12 mouse cellular contexts compared by ENCODE assay signal in genomic region chr3:21987455-21988009, GRCm38 (mm10).
DNase-seq lines count a peak whose midpoint lies in the region; ATAC-seq and TF ChIP-seq lines count a peak whose summit lies in the region.
"Had no signal": no experiment of that assay in that cellular context is flagged by ENCODE, and none has a peak within 500 bp of the region (broad histone marks: within the 10 kb centered on the region; RNA-seq: fewer than 3 reads in every experiment).

No protein-coding gene starts in this region.

- H3K4me1 ChIP-seq in brown adipose tissue, adult 24 weeks (ENCODE audit: control insufficient read depth, insufficient read depth, insufficient read length, low read length): peaks cover 15% of the 10 kb centered on the region; the same call in 1 of the 2 replicates
- no peaks in the 10 kb centered on the region for H3K4me1 ChIP-seq in hindbrain, embryonic 14.5 days (replicated peaks; ENCODE audit: control insufficient read depth, insufficient read depth, low read length)
- no peaks in the 10 kb centered on the region for H3K4me1 ChIP-seq in midbrain, postnatal 0 days (ENCODE audit: insufficient read depth, low read length)
- H3K4me1 ChIP-seq: limb, embryonic 15.5 days had no signal

- ATAC-seq in megakaryocyte, adult 5-6 weeks (ENCODE audit: poor library complexity, severe bottlenecking): peak; percentile 49
- ATAC-seq in hindbrain, embryonic 14.5 days (ENCODE audit: low FRiP score): no peak
- ATAC-seq in midbrain, postnatal 0 days (ENCODE audit: low FRiP score): no peak

- H3K4me2 ChIP-seq in hindbrain, embryonic 14.5 days (replicated peaks): no peak overlapping the region
- H3K4me2 ChIP-seq in midbrain, postnatal 0 days (ENCODE audit: low read depth, low read length, poor library complexity, severe bottlenecking): no peak overlapping the region
- H3K4me2 ChIP-seq: limb, embryonic 15.5 days had no signal

- 95% methylated on average over 5 of the region's 5 CpGs for WGBS in hindbrain, embryonic 14.5 days
- 89% methylated on average over 5 of the region's 5 CpGs for WGBS in midbrain, postnatal 0 days

- DNase-seq in 3134 (ENCODE audit: extremely low read depth, insufficient read length, low spot score): peak; percentile 44
- peak; percentile 92 for DNase-seq in CD4-positive helper T cell, adult 2 months (ENCODE audit: low read depth, low spot score)
- no peak for DNase-seq in hindbrain, embryonic 14.5 days (ENCODE audit: low spot score)
- DNase-seq in midbrain, postnatal 0 days (ENCODE audit: low spot score): no peak
- DNase-seq in lung, postnatal 14 days: no peak
- DNase-seq in right cerebral cortex, postnatal 10 days (ENCODE audit: low spot score in 2 of 2): no peak
- DNase-seq: cerebellum, postnatal 14 days; right cerebral cortex, postnatal 4 days had no signal

- no peak overlapping the region for H3K4me3 ChIP-seq in brown adipose tissue, adult 24 weeks (ENCODE audit: insufficient read depth, low read depth, low read length)
- no peak overlapping the region for H3K4me3 ChIP-seq in hindbrain, embryonic 14.5 days (replicated peaks; ENCODE audit: low read length)
- H3K4me3 ChIP-seq in midbrain, postnatal 0 days (ENCODE audit: low read depth, low read length): no peak overlapping the region
- H3K4me3 ChIP-seq: forebrain, embryonic 10.5 days; limb, embryonic 15.5 days had no signal

- no peaks in the 10 kb centered on the region for H3K36me3 ChIP-seq in hindbrain, embryonic 14.5 days (replicated peaks; ENCODE audit: control insufficient read depth, insufficient read depth)
- H3K36me3 ChIP-seq in midbrain, postnatal 0 days (ENCODE audit: insufficient read depth, low read length): no peaks in the 10 kb centered on the region
- H3K36me3 ChIP-seq: forebrain, embryonic 10.5 days; limb, embryonic 15.5 days had no signal

- peak overlapping the region; percentile 69 for H3K27ac ChIP-seq in brown adipose tissue, adult 24 weeks (replicated peaks; ENCODE audit: low read depth, low read length)
- no peak overlapping the region for H3K27ac ChIP-seq in hindbrain, embryonic 14.5 days
- no peak overlapping the region for H3K27ac ChIP-seq in midbrain, postnatal 0 days (ENCODE audit: low read depth, low read length)
- H3K27ac ChIP-seq: forebrain, embryonic 10.5 days; limb, embryonic 15.5 days had no signal

- no peaks in the 10 kb centered on the region for H3K27me3 ChIP-seq in hindbrain, embryonic 14.5 days (ENCODE audit: control insufficient read depth, insufficient read depth, low read length)
- H3K27me3 ChIP-seq in midbrain, postnatal 0 days (ENCODE audit: insufficient read depth, low read length): no peaks in the 10 kb centered on the region
- H3K27me3 ChIP-seq: limb, embryonic 15.5 days had no signal

- no peak overlapping the region for H3K9ac ChIP-seq in hindbrain, embryonic 14.5 days
- no peak overlapping the region for H3K9ac ChIP-seq in midbrain, postnatal 0 days (replicated peaks; ENCODE audit: low read length, poor library complexity, severe bottlenecking)
- H3K9ac ChIP-seq: limb, embryonic 15.5 days had no signal

- H3K9me3 ChIP-seq in hindbrain, embryonic 14.5 days (ENCODE audit: control insufficient read depth, low read length): no peaks in the 10 kb centered on the region
- no peaks in the 10 kb centered on the region for H3K9me3 ChIP-seq in midbrain, postnatal 0 days (ENCODE audit: low read length)
- H3K9me3 ChIP-seq: forebrain, embryonic 10.5 days; limb, embryonic 15.5 days had no signal

- TF ChIP-seq CTCF in midbrain, postnatal 0 days (IDR thresholded peaks at IDR 0.05): no peak

Comparison
In these comparisons a context has a peak if more than half of its experiments do, and no peak if none do; other contexts are left out.
1. DNase-seq: peak in 3134 (single experiment) and CD4-positive helper T cell, adult 2 months (single experiment); none in hindbrain, embryonic 14.5 days (single experiment), midbrain, postnatal 0 days (single experiment), lung, postnatal 14 days (single experiment) and right cerebral cortex, postnatal 10 days (0 of 2).